Mouse (Mus musculus) liver, embryonic 14.5 days (tissue): ENCODE results near the gene Lsamp. TPM values are rescaled to one million over a fixed set of nuclear protein-coding genes. Genes with fewer than 3 reads are reported as not detected.

Experiments
- ATAC-seq: fragments of 200-750 bp; cut with Nextera tagmentation; 2 replicates; pipeline ENCODE4 v1.8.0; 2017; ENCODE audit warnings: moderate number of reproducible peaks, mild to moderate bottlenecking, moderate library complexity; ENCODE audit not compliant: insufficient read depth
- DNase-seq, 3 experiments: peaks; one replicate each; pipeline ENCODE4 v3.0.0-alpha.2; 2012 to 2013; ENCODE audit warnings: low read depth in 3 of 3, low spot score in 3 of 3
- H3K27ac ChIP-seq: fragments of 300-500 bp; sonication (generic); 2 replicates; pipeline ENCODE4 v1.5.1; 2014; ENCODE audit warnings: moderate library complexity, mild to moderate bottlenecking, control low read depth, inconsistent platforms
- H3K27me3 ChIP-seq: fragments of 300-500 bp; sonication (generic); 2 replicates; pipeline ENCODE4 v1.6.1; 2014; ENCODE audit warnings: mild to moderate bottlenecking, low read length, moderate library complexity; ENCODE audit not compliant: control insufficient read depth, insufficient read depth
- H3K36me3 ChIP-seq: fragments of 300-500 bp; sonication (generic); replicated peaks from 2 replicates; pipeline ENCODE4 v1.6.1; 2014; ENCODE audit warnings: low read depth; ENCODE audit not compliant: control insufficient read depth, insufficient read depth
- H3K4me1 ChIP-seq, 2 experiments: fragments of 200-500 bp in 1 of 2; fragments of 300-500 bp in 1 of 2; sonication (generic) in 1 of 2; replicated peaks; 2 replicates each; pipeline ENCODE4 v1.6.1; 2012 to 2014; ENCODE audit warnings: antibody characterized with exemption in 1 of 2, inconsistent platforms in 1 of 2, low read length in 1 of 2; ENCODE audit not compliant: control insufficient read depth in 2 of 2, insufficient read depth in 2 of 2
- H3K4me2 ChIP-seq: fragments of 300-500 bp; sonication (generic); 2 replicates; pipeline ENCODE4 v1.6.1; 2014; ENCODE audit warnings: low read depth, mild to moderate bottlenecking, control low read depth, moderate library complexity
- H3K4me3 ChIP-seq, 2 experiments: fragments of 200-500 bp in 1 of 2; fragments of 300-500 bp in 1 of 2; sonication (generic) in 1 of 2; 2 replicates each; pipeline ENCODE4 v1.5.1; 2012 to 2014; ENCODE audit warnings: low read depth in 2 of 2, low read length in 2 of 2, mild to moderate bottlenecking in 2 of 2, control low read depth in 1 of 2, inconsistent platforms in 1 of 2, moderate library complexity in 1 of 2; ENCODE audit not compliant: insufficient read depth in 1 of 2
- H3K9ac ChIP-seq: fragments of 300-500 bp; sonication (generic); replicated peaks from 2 replicates; pipeline ENCODE4 v1.6.1; 2014; ENCODE audit warnings: mild to moderate bottlenecking, control low read depth, moderate library complexity
- H3K9me3 ChIP-seq: fragments of 300-500 bp; sonication (generic); 2 replicates; pipeline ENCODE4 v1.6.1; 2016; ENCODE audit warnings: low read length, mixed read lengths; ENCODE audit not compliant: control insufficient read depth
- CTCF ChIP-seq: IDR thresholded peaks from 2 replicates; pipeline ENCODE4 v1.5.1; 2016; ENCODE audit warnings: antibody characterized with exemption, low read depth, control low read depth
- EP300 ChIP-seq: IDR thresholded peaks from 2 replicates; pipeline ENCODE4 v1.6.1; 2016; ENCODE audit warnings: antibody characterized with exemption, low read depth
- WGBS: fragments of 180-500 bp; shearing (Covaris S2); extraction: QIAGEN DNeasy Blood & Tissue Kit; methylation state at CpG from one replicate; pipeline ENCODE4 v1.1.7; 2014; ENCODE audit not compliant: insufficient replicate concordance; 5-methylcytosine and 5-hydroxymethylcytosine counted together
- polyA plus RNA-seq, 2 experiments: library from polyadenylated mRNA; depleted of rRNA in 1 of 2; stranded (reverse) in 1 of 2; unstranded in 1 of 2; fragments of >200 nt; fragmentation: Nextera tagmentation in 1 of 2; extraction: Ambion mirVana in 1 of 2; gene quantifications; 2 replicates each; pipeline versions ENCODE4 v1.2.1 to v1.2.3; 2012 to 2014

Lsamp gene
- polyA plus RNA-seq, 2 experiments: 0.03 to 0.06 TPM

DNA sequence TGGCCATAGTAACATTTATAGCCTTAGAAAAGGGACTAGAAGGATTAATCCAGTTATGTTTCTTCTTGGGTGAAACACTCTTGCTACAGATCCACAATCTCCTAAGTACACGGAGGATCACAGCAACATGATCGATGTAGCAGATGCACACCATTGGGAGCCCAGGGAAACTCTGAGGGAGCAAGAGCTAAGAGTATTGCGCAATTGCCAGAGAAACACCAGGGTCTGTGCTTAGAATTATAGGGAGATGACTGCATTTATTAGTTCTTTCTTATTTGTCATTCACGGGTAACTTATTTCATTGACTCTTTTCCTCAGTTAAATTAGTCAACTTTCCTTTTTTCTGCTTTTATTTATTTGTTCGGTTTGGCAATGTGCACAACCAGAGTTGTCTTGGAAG lies 10.7 kb downstream of the Lsamp start:
- DNase-seq (no peak), ATAC-seq (no peak)
- Histone ChIP-seq H3K4me1 (no peaks in the 10 kb centered on the region), H3K4me2 (no peak overlapping the region), H3K27me3 (no peaks in the 10 kb centered on the region), H3K9ac (no peak overlapping the region), H3K36me3 (no peaks in the 10 kb centered on the region), H3K4me3 (no peak overlapping the region), H3K27ac (no peak overlapping the region), H3K9me3 (no peaks in the 10 kb centered on the region)
- WGBS: 70% methylated on average over 5 of the region's 5 CpGs
- TF ChIP-seq EP300 (no peak), CTCF (no peak)

DNA sequence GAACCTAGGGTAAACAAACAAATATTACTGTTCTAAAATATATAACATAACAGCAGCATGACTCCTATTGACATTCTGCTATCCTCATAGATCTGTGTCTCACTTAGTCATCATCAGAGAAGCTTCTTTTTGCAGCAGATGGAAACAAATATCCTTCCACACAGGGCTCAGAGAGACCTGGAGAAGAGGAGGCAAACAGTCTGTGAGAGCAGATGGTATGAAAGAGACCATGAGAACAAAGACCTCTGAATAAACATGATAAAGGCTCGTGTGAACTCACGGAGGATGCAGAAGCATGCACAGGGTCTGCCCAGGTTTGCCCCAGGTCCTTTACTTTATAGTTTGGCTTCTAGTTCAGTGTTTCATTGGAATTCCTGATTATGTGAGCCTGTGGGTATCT lies 24.6 kb downstream of the Lsamp start:
- Histone ChIP-seq H3K27ac (no peak overlapping the region), H3K9me3 (no peaks in the 10 kb centered on the region), H3K9ac (no peak overlapping the region), H3K4me3 (no peak overlapping the region), H3K4me1 (no peaks in the 10 kb centered on the region), H3K4me2 (no peak overlapping the region), H3K36me3 (no peaks in the 10 kb centered on the region), H3K27me3 (no peaks in the 10 kb centered on the region)
- 48% methylated on average over 2 of the region's 2 CpGs for WGBS
- ATAC-seq (no peak), DNase-seq (no peak)
- TF ChIP-seq CTCF (no peak), EP300 (no peak)

DNA sequence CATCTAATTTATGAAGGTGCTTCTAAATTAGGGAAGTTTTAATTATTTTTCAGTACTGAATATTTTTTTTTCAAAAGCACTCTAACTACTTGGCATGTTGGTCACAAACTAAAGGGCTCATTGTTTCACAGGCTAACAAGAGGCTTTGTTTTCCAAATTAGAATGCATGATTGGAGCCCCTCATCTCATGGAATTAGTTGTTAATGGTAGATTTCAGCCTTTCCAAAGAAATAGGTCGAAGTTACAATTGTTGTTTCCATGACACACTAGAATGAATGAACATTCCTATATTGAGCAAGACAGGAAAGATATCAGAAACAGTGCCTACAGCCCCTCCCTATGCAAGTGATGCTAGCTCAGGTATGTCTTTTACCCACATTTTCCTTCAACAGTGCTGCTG lies 26.9 kb downstream of the Lsamp start:
- H3K4me1 ChIP-seq: no peaks in the 10 kb centered on the region
- H3K27me3 ChIP-seq: no peaks in the 10 kb centered on the region
- H3K36me3 ChIP-seq: no peaks in the 10 kb centered on the region
- no peak overlapping the region for H3K4me3 ChIP-seq
- no peak for DNase-seq
- no peak overlapping the region for H3K9ac ChIP-seq
- 35% methylated on average over 1 of the region's 1 CpGs for WGBS
- no peak for ATAC-seq
- H3K9me3 ChIP-seq: no peaks in the 10 kb centered on the region
- no peak overlapping the region for H3K4me2 ChIP-seq
- H3K27ac ChIP-seq: no peak overlapping the region
- TF ChIP-seq CTCF (no peak), EP300 (no peak)

DNA sequence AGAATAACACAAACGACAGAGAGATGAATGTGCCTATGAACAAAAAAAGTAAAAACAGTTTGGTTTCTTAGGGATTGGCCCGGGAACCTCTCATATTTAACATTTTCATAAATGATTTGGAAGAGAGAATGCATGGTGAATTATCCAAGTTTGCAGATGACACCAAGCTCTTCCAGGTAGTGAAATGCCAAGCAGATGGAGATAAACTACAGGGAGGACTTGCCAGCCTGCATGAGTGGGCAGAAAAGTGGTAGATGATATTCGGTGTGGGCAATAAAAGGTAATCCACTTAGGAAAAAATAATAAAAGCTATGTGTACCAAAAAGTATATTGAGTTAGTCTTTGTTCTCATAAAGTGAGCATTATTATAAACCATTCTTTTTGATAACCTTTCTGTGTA lies 38.5 kb downstream of the Lsamp start:
- no peak for DNase-seq
- ATAC-seq: no peak

DNA sequence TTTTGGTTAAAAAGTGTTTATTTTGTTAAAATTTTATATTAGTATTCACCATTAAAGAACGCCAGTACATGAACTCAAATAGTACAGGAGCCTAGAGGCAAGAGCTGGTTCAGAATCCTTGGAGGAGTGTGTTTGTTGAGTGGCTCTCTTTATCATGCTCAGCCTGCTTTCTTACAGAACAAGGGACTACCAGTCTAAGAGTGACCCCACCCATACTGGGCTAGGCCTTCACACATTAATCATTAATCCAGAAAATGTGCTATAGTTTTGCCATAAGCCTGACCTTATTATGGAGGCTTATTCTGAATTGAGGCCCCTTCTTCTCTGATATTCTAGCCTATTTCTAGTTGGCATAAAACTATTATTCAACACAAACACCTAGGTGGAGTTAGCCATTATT lies 52.6 kb downstream of the Lsamp start:
- Histone ChIP-seq H3K27me3 (no peaks in the 10 kb centered on the region), H3K4me1 (no peaks in the 10 kb centered on the region), H3K27ac (no peak overlapping the region), H3K9ac (no peak overlapping the region), H3K4me3 (no peak overlapping the region), H3K9me3 (no peaks in the 10 kb centered on the region), H3K4me2 (no peak overlapping the region), H3K36me3 (no peaks in the 10 kb centered on the region)
- WGBS: 77% methylated on average over 1 of the region's 1 CpGs
- no peak for ATAC-seq
- no peak for DNase-seq
- TF ChIP-seq EP300 (no peak), CTCF (no peak)

More for the DNA sequence above, 38.5 kb downstream of the Lsamp start:
- H3K36me3 ChIP-seq: no peaks in the 10 kb centered on the region
- H3K4me3 ChIP-seq: no peak overlapping the region
- 59% methylated on average over 3 of the region's 3 CpGs for WGBS
- no peaks in the 10 kb centered on the region for H3K27me3 ChIP-seq
- no peak overlapping the region for H3K4me2 ChIP-seq
- H3K4me1 ChIP-seq: no peaks in the 10 kb centered on the region
- TF ChIP-seq EP300 (no peak), CTCF (no peak)
- no peak overlapping the region for H3K27ac ChIP-seq
- H3K9ac ChIP-seq: no peak overlapping the region
- H3K9me3 ChIP-seq: no peaks in the 10 kb centered on the region

DNA sequence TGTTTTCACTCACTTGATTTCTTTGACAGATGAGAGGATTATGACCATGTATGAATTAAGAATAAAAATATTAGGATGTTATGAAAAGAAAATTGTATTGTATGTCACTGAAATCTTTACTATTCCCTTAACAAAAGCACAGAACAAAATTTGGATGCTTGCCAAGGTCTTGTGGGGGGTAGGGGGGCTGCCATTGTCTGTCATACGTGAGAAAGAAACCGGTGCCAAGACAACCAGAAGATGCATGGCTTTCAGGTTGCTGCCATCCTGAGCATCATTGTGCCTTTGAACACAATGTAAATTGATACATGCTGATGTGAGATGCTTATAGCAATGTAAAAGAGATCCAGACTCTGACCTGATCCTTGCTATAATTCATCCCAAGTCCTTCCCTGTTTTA lies 75.4 kb downstream of the Lsamp start:
- 75% methylated on average over 2 of the region's 2 CpGs for WGBS
- Histone ChIP-seq H3K4me1 (no peaks in the 10 kb centered on the region), H3K9ac (no peak overlapping the region), H3K27me3 (no peaks in the 10 kb centered on the region), H3K9me3 (no peaks in the 10 kb centered on the region), H3K27ac (no peak overlapping the region), H3K4me2 (no peak overlapping the region), H3K4me3 (no peak overlapping the region), H3K36me3 (no peaks in the 10 kb centered on the region)
- ATAC-seq (no peak), DNase-seq (no peak)
- TF ChIP-seq EP300 (no peak), CTCF (no peak)
